Mouse (Mus musculus) kidney, adult 18-20 months (tissue): ENCODE data around the gene Lrfn4.

ENCODE experiments used
- DNase-seq: peaks from one replicate; pipeline ENCODE4 v3.0.0; 2021

Gene Lrfn4

GRCm38 (mm10) chr19:4567665-4568064, 47.8 kb downstream of the Lrfn4 start:
- DNase-seq = no peak

GRCm38 (mm10) chr19:4566880-4567279, 48.6 kb downstream of the Lrfn4 start:
- DNase-seq = no peak

- no peak for DNase-seq
These were observed 49.8 kb downstream of the Lrfn4 start for GRCm38 (mm10) chr19:4565678-4566077.
